Comparison of ENCODE assay signal across 12 mouse cellular contexts in genomic region chr12:26620501-26621134, GRCm38 (mm10).
A peak's percentile ranks its signal among the peaks of the same experiment; 100 is the strongest.
DNase-seq lines count a peak whose midpoint lies in the region; ATAC-seq and TF ChIP-seq lines count a peak whose summit lies in the region.
"Had no signal": no experiment of that assay in that cellular context is flagged by ENCODE, and none has a peak within 500 bp of the region (broad histone marks: within the 10 kb centered on the region; RNA-seq: fewer than 3 reads in every experiment).

No protein-coding gene starts in this region.

- H3K27ac ChIP-seq in left cerebral cortex, adult 2 months: peak overlapping the region; percentile 45; the same call in 1 of the 2 replicates
- H3K27ac ChIP-seq in forebrain, embryonic 14.5 days (ENCODE audit: low read depth, low read length): peak overlapping the region; percentile 84
- H3K27ac ChIP-seq: heart, embryonic 15.5 days; limb, embryonic 12.5 days had no signal

- H3K27me3 ChIP-seq in forebrain, embryonic 14.5 days (replicated peaks; ENCODE audit: control insufficient read depth, insufficient read depth, low read length): no peaks in the 10 kb centered on the region
- H3K27me3 ChIP-seq: CH12.LX; heart, embryonic 15.5 days; limb, embryonic 12.5 days had no signal

- peak overlapping the region; percentile 23; the same call in 1 of the 2 replicates for H3K9ac ChIP-seq in forebrain, embryonic 14.5 days (ENCODE audit: low read length)
- H3K9ac ChIP-seq: heart, embryonic 15.5 days; limb, embryonic 12.5 days had no signal

- 36% methylated on average over 8 of the region's 8 CpGs for WGBS in forebrain, embryonic 14.5 days

- ATAC-seq in forebrain, embryonic 14.5 days: peak; percentile 80

- DNase-seq in left cerebral cortex, adult 2 months (ENCODE audit: extremely low spot score in 1 of 2, low spot score in 2 of 2): peak in 1 of 2 experiments; percentile 15
- no peak for DNase-seq in left cerebral cortex, postnatal 10 days (ENCODE audit: extremely low spot score in 1 of 2, low spot score in 2 of 2)
- peak; percentile 75 for DNase-seq in forebrain, embryonic 14.5 days (ENCODE audit: low spot score)
- DNase-seq in left cerebral cortex, postnatal 36 days (ENCODE audit: low spot score in 2 of 2): peak; percentile 11 to 18
- DNase-seq in right cerebral cortex, postnatal 4 days: peak; percentile 19
- no peak for DNase-seq in thymus, postnatal 4 days
- no peak for DNase-seq in kidney, adult 8-10 months
- DNase-seq: kidney, adult 2 months; lung, postnatal 14 days had no signal

- H3K9me3 ChIP-seq in forebrain, embryonic 14.5 days (replicated peaks; ENCODE audit: control insufficient read depth, low read length): no peaks in the 10 kb centered on the region
- H3K9me3 ChIP-seq: heart, embryonic 15.5 days; limb, embryonic 12.5 days had no signal

- intact Hi-C loops in left cerebral cortex, adult 2 months (cut with DNase I): no loop called here
- intact Hi-C loops in left cerebral cortex, postnatal 10 days (cut with DNase I): no loop called here
- intact Hi-C loops in left cerebral cortex, postnatal 36 days (cut with DNase I): no loop called here

- no peak for TF ChIP-seq CTCF in left cerebral cortex, adult 2 months (IDR thresholded peaks at IDR 0.05)

- no peak overlapping the region for H3K4me3 ChIP-seq in left cerebral cortex, adult 2 months
- H3K4me3 ChIP-seq in forebrain, embryonic 14.5 days (ENCODE audit: low read depth, low read length): no peak overlapping the region
- H3K4me3 ChIP-seq: heart, embryonic 15.5 days; limb, embryonic 12.5 days had no signal

- no peaks in the 10 kb centered on the region for H3K36me3 ChIP-seq in forebrain, embryonic 14.5 days (ENCODE audit: control insufficient read depth, insufficient read depth, low read length)
- H3K36me3 ChIP-seq: heart, embryonic 15.5 days; limb, embryonic 12.5 days had no signal

- H3K4me2 ChIP-seq in forebrain, embryonic 14.5 days (ENCODE audit: low read length): no peak overlapping the region
- H3K4me2 ChIP-seq: heart, embryonic 15.5 days; limb, embryonic 12.5 days had no signal

- H3K4me1 ChIP-seq in forebrain, embryonic 14.5 days (ENCODE audit: control insufficient read depth, insufficient read depth, low read length): peaks cover 13% of the 10 kb centered on the region
- H3K4me1 ChIP-seq: heart, embryonic 15.5 days had no signal

Comparison
In these comparisons a context has a peak if more than half of its experiments do, and no peak if none do; other contexts are left out.
1. DNase-seq: peak in forebrain, embryonic 14.5 days (single experiment), left cerebral cortex, postnatal 36 days (2 of 2) and right cerebral cortex, postnatal 4 days (single experiment); none in left cerebral cortex, postnatal 10 days (0 of 2), thymus, postnatal 4 days (single experiment) and kidney, adult 8-10 months (0 of 2).